Comparison of ENCODE assay signal across 8 mouse cellular contexts in genomic region chr3:87909874-87910273, GRCm38 (mm10). TPM values are rescaled to one million over a fixed set of nuclear protein-coding genes. Genes with fewer than 3 reads are reported as not detected.
DNase-seq lines count a peak whose midpoint lies in the region; ATAC-seq lines count a peak whose summit lies in the region.

No protein-coding gene starts in this region.

- peak overlapping the region; percentile 85 for H3K27ac ChIP-seq in hindbrain, embryonic 12.5 days

- no peaks in the 10 kb centered on the region for H3K27me3 ChIP-seq in hindbrain, embryonic 12.5 days

- H3K9ac ChIP-seq in hindbrain, embryonic 12.5 days: no peak overlapping the region

- peaks cover 47% of the 10 kb centered on the region for H3K4me1 ChIP-seq in hindbrain, embryonic 12.5 days

- ATAC-seq in hindbrain, embryonic 12.5 days (ENCODE audit: low FRiP score): no peak

- H3K9me3 ChIP-seq in hindbrain, embryonic 12.5 days (replicated peaks): no peaks in the 10 kb centered on the region

- peak; percentile 24 for DNase-seq in kidney, adult 11 months
- DNase-seq in kidney, postnatal 25 days: no peak
- DNase-seq in R1 (ENCODE audit: low read depth, low spot score): peak; percentile 57
- DNase-seq in lung, postnatal 14 days: peak; percentile 21
- DNase-seq in right cerebral cortex, postnatal 36 days (ENCODE audit: low spot score in 2 of 2): no peak
- DNase-seq in thymus, postnatal 4 days: no peak
- no peak for DNase-seq in ovary, postnatal 10 days (ENCODE audit: low spot score)

- peaks cover 20% of the 10 kb centered on the region for H3K36me3 ChIP-seq in hindbrain, embryonic 12.5 days

- H3K4me2 ChIP-seq in hindbrain, embryonic 12.5 days (replicated peaks): peak overlapping the region; percentile 65

- peak overlapping the region; percentile 37 for H3K4me3 ChIP-seq in hindbrain, embryonic 12.5 days

- 3% methylated on average over 4 of the region's 4 CpGs for WGBS in hindbrain, embryonic 12.5 days

RNA-seq across cellular contexts. Expression of gene Hdgf, which starts 3.8 kb away (rescaled TPM):
- polyA plus RNA-seq in hindbrain, embryonic 12.5 days (2016; fragmentation: Nextera tagmentation; extraction: Ambion mirVana): 219 and 230 TPM in 2 replicates

RNA-seq across cellular contexts. Expression of gene Mrpl24, which starts 9.4 kb away (rescaled TPM):
- 72.9 and 79.0 TPM in 2 replicates for polyA plus RNA-seq in hindbrain, embryonic 12.5 days (2016; fragmentation: Nextera tagmentation; extraction: Ambion mirVana)

RNA-seq across cellular contexts. Expression of gene Isg20l2, which starts 20.2 kb away (rescaled TPM):
- 67.7 and 68.7 TPM in 2 replicates for polyA plus RNA-seq in hindbrain, embryonic 12.5 days (2016; fragmentation: Nextera tagmentation; extraction: Ambion mirVana)

RNA-seq across cellular contexts. Expression of gene Rrnad1, which starts 20.6 kb away (rescaled TPM):
- polyA plus RNA-seq in hindbrain, embryonic 12.5 days (2016; fragmentation: Nextera tagmentation; extraction: Ambion mirVana): 22.1 and 22.5 TPM in 2 replicates

RNA-seq across cellular contexts. Expression of gene Prcc, which starts 24.5 kb away (rescaled TPM):
- 14.7 and 16.4 TPM in 2 replicates for polyA plus RNA-seq in hindbrain, embryonic 12.5 days (2016; fragmentation: Nextera tagmentation; extraction: Ambion mirVana)

Comparison
In these comparisons a context has a peak if more than half of its experiments do, and no peak if none do; other contexts are left out.
1. DNase-seq: peak in kidney, adult 11 months (single experiment), R1 (single experiment) and lung, postnatal 14 days (single experiment); none in kidney, postnatal 25 days (0 of 2), right cerebral cortex, postnatal 36 days (0 of 2), thymus, postnatal 4 days (single experiment) and ovary, postnatal 10 days (single experiment).